Mouse (Mus musculus) MEL (cell line): ENCODE results near the gene Map3k1.

Experiments used
- CTCF ChIP-seq, 3 experiments: IDR thresholded peaks in 2 of 3; conservative IDR thresholded peaks in 1 of 3; 2 replicates each; pipeline ENCODE4 v1.5.1; 2011 to 2012; ENCODE audit warnings: low read length in 3 of 3, low read depth in 2 of 3, mild to moderate bottlenecking in 2 of 3, improper control_type of control experiment in 1 of 3, inconsistent platforms in 1 of 3, mixed read lengths in 1 of 3, moderate library complexity in 1 of 3; ENCODE audit not compliant: control insufficient read depth in 1 of 3, insufficient read depth in 1 of 3, poor library complexity in 1 of 3, severe bottlenecking in 1 of 3
- E2F4 ChIP-seq: IDR thresholded peaks from 2 replicates; pipeline ENCODE4 v1.6.1; 2011; ENCODE audit warnings: low read depth, low read length, improper control_type of control experiment, borderline replicate concordance
- ELF1 ChIP-seq: IDR thresholded peaks from 2 replicates; pipeline ENCODE4 v1.6.1; 2014; ENCODE audit warnings: low read depth, mild to moderate bottlenecking, inconsistent platforms, low read length, improper control_type of control experiment, moderate library complexity
- EP300 ChIP-seq, 2 experiments: IDR thresholded peaks; 2 replicates each; pipeline ENCODE4 v1.6.1; 2011; ENCODE audit warnings: improper control_type of control experiment in 2 of 2, low read length in 2 of 2, low read depth in 1 of 2, mild to moderate bottlenecking in 1 of 2
- MEF2A ChIP-seq: IDR thresholded peaks from 2 replicates; pipeline ENCODE4 v1.6.1; 2014; ENCODE audit warnings: low read depth, mild to moderate bottlenecking, inconsistent platforms, low read length, improper control_type of control experiment; ENCODE audit not compliant: poor library complexity, insufficient replicate concordance, severe bottlenecking; ENCODE audit errors: extremely low read depth
- MYB ChIP-seq: IDR thresholded peaks from 2 replicates; pipeline ENCODE4 v1.6.1; 2011; ENCODE audit warnings: mild to moderate bottlenecking, low read depth, low read length, improper control_type of control experiment
- NRF1 ChIP-seq: IDR thresholded peaks from 2 replicates; pipeline ENCODE4 v1.6.1; 2014; ENCODE audit warnings: low read depth, mild to moderate bottlenecking, inconsistent platforms, low read length, improper control_type of control experiment, moderate library complexity; ENCODE audit not compliant: poor library complexity, insufficient read depth, severe bottlenecking
- POLR2A ChIP-seq, 2 experiments: IDR thresholded peaks; 2 replicates each; pipeline ENCODE4 v1.6.1; 2011 to 2012; ENCODE audit warnings: low read length in 2 of 2, mild to moderate bottlenecking in 2 of 2, control low read depth in 1 of 2, improper control_type of control experiment in 1 of 2, low read depth in 1 of 2, moderate library complexity in 1 of 2; ENCODE audit not compliant: control insufficient read depth in 1 of 2, insufficient read depth in 1 of 2, poor library complexity in 1 of 2
- POLR2AphosphoS2 ChIP-seq: IDR thresholded peaks from 2 replicates; pipeline ENCODE4 v1.6.1; 2011; ENCODE audit warnings: low read length, improper control_type of control experiment
- SIN3A ChIP-seq: IDR thresholded peaks from 2 replicates; pipeline ENCODE4 v1.6.1; 2012; ENCODE audit warnings: low read length, improper control_type of control experiment, inconsistent platforms
- TCF12 ChIP-seq: IDR thresholded peaks from 2 replicates; pipeline ENCODE4 v1.6.1; 2014; ENCODE audit warnings: low read depth, mild to moderate bottlenecking, inconsistent platforms, low read length, improper control_type of control experiment, moderate library complexity
- UBTF ChIP-seq: IDR thresholded peaks from 2 replicates; pipeline ENCODE4 v1.6.1; 2012; ENCODE audit warnings: low read depth, mild to moderate bottlenecking, inconsistent platforms, low read length, improper control_type of control experiment, moderate library complexity, borderline replicate concordance; ENCODE audit not compliant: insufficient read depth
- USF1 ChIP-seq: IDR thresholded peaks from 2 replicates; pipeline ENCODE4 v1.6.1; 2014; ENCODE audit warnings: low read depth, mild to moderate bottlenecking, inconsistent platforms, low read length, improper control_type of control experiment, moderate library complexity
- ZC3H11A ChIP-seq: IDR thresholded peaks from 2 replicates; pipeline ENCODE4 v1.6.1; 2012; ENCODE audit warnings: low read depth, mild to moderate bottlenecking, inconsistent platforms, low read length, improper control_type of control experiment

DNA sequence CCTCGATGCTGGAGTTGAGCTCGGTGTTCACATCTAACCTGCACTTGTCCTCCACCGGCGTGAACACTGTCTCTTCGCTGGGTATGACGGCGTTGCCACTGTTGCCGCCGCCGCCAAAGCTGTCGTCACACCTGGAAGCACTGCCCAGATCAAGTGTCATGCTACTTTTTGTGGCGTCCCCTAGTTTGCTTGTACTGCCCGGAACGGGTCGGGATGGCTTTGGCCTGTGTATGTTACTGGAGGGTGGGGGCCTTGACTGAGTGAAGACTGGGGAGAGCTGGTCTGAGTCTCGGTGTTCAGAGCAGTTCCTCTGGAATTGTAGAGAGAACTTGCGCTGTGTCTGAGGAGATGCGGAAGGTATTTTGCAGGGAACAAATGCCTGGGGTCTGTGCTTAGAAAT, 53.4 kb downstream of the Map3k1 start:
- TF ChIP-seq CTCF (IDR thresholded peaks at IDR 0.05 in 2 of 3, conservative IDR thresholded peaks at IDR 0.05 in 1 of 3; ENCODE audit: control insufficient read depth in 1 of 3, insufficient read depth in 1 of 3, low read depth in 2 of 3, low read length in 3 of 3, poor library complexity in 1 of 3, severe bottlenecking in 1 of 3) (no peak), NRF1 (no peak), SIN3A (no peak), TCF12 (no peak), USF1 (no peak), POLR2A (IDR thresholded peaks at IDR 0.05; ENCODE audit: control insufficient read depth in 1 of 2, insufficient read depth in 1 of 2, low read depth in 1 of 2, low read length in 2 of 2, poor library complexity in 1 of 2) (no peak), E2F4 (no peak), MEF2A (no peak), MYB (no peak), ELF1 (no peak), UBTF (no peak), ZC3H11A (no peak), EP300 (IDR thresholded peaks at IDR 0.05; ENCODE audit: low read depth in 1 of 2, low read length in 2 of 2) (no peak), POLR2AphosphoS2 (no peak)
